Mouse (Mus musculus): ENCODE measurements around the gene Stag1. TPM values are rescaled to one million over a fixed set of nuclear protein-coding genes. Genes with fewer than 3 reads are reported as not detected.
A peak's percentile ranks its signal among the peaks of the same experiment; 100 is the strongest.
"Not testable (repeated sequence)": the region's sequence is repeated elsewhere in the genome, so short reads cannot be mapped to it uniquely, and the experiment has no call there.

The Stag1 gene
- total RNA-seq, 2 experiments from 2014 or later, result 56.8 to 67.8 TPM

DNA sequence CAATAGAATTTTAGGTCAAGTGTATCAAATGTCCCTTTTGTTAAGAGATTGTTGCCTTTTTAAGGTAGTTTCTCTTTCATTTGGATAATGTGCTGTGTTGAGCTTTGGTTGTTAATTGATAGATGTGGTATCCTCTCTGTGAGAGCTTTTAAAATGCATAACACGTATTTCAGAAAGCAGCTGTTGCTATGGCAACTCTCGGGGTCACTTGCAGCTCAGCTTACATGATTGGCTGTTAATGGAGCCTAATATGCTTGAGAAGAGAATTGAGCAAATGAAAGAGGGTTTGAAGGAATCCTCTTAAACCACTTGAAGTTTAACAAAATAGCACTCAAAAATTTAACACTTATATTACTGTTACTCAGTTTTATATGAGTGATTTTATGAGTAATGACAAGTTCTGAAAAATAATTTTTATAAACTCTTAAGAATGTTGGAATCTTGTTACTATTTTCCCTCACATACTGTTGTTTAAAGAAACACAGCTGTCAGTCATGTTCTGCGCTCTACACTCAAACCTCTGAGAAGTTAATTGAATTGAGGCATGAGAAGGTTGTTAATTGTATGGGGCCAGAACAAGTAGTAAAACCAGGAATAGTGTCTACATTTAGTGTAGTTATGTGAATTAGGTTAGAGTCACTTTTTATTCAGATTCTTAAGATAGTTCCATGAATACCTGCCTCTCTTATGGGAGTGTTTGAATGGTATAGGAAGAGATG, 88.3 kb downstream of the Stag1 start:
- peak in 1 of 2 experiments; percentile 24 for DNase-seq

DNA sequence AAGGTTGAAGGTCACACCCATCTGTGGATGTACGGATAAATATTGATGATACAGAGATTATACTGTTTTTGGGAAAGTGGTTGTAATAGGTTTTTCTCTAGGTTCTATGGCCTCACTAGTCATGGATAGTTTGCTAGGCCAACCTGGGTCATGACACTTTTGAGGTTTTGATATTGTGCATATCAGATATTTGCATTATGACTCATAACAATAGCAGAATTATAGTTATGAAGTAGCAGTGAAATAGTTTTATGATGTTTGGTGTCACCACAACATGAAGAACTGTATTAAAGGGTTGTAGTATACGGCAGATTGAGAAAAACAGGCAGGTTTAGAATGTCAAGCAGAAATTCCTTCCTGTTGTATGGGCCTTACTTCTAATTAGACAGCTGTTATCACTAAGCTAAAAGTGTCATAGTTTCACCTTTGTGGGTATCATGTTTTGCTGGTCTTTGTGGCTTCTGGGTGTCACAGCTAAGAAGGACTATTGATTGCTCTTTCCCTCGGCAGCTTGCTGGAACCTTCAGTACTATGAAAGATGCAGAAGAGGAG, 92.2 kb downstream of the Stag1 start:
- DNase-seq, result no peak

DNA sequence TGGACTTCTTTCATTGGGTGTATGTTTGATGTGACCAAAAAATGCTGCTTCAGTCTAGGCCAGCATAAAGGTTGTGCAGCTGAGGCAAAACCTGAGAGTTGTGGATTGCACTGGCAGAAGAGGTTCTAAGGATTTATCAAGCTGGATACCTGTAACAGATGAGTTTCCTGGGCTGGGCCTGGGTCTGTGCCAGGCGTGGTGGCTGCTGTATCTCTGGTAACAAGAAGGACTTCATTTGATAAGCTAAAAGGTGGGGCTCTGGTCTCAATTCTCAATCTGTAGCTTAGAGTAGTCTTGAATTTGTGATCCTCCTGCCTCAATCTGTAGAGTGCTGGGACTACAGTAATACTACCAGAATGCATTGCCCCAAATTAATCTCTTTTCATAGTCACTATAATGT, 94.6 kb downstream of the Stag1 start:
- DNase-seq, result no peak

DNA sequence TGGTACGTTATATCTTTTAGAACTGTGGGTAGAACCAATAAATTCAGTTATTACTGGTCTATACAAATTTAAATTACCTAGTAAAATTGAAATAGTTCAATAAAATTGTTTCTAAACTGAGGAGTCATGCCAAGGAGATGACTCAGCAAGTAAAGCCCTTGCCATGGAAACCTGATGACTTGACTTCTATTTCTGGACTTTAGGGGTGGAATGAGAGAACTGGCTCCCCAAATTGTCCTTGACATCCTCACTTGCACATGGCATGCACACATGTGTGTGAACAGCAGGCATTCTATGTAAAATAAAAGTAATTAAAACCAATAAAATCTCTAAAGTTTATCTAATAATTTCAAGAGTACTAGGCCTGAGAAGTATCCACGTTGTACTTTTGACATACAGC, 98.9 kb downstream of the Stag1 start:
- no peak for DNase-seq

DNA sequence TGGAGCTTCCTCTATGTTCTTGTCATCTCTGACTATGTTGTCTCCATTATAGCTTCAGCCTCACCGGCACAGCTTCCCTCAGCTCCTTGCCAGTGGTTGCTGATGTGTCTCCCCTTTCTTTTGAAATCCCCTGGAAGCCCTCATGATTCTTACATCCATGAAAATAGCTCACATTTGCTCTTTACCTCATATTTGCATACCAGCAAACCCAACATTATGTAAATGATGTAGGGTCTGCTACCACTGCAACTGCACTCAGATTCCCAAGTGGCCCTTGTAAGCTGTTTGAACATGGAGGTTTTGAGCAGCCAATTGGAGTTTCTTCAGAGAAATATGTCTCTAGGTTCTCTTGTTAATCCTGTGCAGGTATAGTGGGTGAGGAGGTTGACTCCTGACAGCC, 110.0 kb downstream of the Stag1 start:
- DNase-seq, result no peak

DNA sequence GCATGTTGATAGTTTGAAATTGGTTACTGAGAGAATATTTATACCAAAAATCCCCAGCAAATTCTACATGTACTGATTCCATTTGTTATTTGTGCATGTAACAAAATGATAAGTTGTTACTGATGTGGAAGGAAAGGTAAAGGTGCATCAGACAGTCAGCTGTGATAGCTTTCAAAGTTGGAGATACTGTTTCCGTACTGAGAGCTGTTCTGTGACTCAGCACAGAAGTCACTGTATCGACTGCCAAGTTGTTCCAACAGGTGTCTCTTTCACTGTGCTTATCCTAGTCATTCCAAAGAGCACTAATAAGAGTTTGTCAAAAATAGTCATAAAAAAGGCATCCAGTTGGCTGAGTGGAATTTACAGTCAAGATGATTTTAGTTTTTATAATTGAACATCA, 114.1 kb downstream of the Stag1 start:
- DNase-seq, result no peak

DNA sequence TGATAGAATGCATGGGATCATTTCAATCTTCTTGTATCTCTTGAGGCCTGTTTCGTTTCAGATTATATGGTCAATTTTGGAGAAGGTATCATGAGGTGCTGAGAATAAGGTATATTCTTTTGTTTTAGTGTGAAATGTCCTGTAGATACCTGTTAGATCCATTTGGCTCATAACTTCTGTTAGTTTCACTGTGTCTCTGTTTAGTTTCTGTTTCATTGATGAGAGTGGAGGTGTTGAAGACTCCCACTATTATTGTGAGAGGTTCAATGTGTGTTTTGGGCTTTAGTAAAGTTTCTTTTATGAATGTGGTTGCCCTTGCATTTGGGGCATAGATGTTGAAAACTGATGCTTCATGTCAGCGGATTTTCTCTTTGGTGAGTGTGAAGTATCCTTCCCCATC, 127.2 kb downstream of the Stag1 start:
- not testable (repeated sequence) for DNase-seq

DNA sequence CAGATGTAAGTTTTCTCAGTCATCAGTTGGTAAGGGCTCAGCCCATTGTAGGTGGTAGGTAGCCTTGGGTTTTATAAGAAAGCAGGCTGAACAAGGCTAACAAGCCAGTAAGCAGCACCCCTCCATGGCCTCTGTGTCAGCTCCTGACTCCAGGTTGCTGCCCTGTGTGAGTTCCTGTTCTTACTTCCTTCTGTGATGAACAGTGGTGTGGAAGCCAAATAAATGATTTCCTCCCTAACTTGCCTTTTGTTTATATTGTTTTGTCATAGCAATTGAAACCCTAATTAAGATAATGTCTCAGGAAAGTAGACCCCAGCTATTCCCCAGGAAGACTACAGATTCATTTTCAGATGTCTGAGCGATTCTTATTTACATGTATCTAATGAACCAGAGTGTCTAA, 134.2 kb downstream of the Stag1 start:
- no peak for DNase-seq

DNA sequence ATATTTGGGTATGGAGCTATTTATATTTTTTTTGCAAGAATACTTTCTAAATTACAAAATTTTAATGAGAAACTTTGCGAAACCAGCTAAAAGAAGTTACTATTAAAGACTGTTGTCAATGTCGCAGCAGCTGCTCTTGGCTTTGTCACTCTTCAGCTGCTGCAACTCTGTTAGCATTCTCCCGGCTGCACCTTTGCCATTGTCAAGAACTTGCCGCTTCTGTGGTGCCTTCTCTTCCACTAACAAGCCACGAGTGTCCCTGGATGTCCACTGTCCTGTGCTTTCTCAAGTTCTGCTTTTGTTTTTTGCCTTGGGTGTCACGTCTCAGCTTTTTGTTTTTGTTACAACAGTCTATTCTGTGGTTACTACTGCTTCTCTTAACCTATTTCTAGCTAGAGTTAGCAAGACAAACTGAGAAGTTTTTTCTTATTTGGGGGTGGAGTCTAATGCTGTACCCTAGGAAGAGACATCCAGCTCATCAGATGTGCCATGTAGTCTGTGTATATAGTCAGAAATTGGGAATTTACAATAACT, 136.4 kb downstream of the Stag1 start:
- DNase-seq, result no peak

DNA sequence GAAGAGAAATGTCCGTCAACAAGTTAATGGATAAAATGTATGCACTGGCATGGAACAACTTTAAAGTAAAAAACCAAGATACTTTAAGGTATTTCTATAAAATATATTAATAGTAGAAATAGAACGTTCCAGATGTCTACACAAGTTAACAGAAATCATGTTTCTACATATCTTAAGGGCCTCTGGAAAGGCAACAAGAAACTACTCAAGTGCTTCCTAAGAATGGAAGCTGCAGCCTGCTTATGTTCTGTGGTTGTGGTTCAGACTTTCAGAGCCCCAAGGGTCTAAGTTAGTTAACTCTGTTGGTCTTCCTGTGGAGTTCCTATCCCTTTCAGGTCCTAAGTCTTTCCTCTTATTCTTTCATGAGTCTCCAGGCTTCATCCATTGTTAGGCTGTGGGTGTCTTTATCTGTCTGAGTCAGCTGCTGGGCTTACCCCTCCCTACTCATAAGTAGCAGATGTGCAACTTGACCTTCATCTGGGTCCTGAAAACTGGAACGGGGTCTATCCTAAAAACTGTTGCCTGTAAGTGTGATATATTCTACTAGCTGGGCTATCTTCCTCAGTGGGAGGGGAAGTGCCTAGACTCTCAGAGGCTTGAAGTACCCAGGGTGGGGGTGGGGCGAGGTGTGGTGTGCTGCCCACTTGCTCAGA, 138.5 kb downstream of the Stag1 start:
- DNase-seq, result no peak

DNA sequence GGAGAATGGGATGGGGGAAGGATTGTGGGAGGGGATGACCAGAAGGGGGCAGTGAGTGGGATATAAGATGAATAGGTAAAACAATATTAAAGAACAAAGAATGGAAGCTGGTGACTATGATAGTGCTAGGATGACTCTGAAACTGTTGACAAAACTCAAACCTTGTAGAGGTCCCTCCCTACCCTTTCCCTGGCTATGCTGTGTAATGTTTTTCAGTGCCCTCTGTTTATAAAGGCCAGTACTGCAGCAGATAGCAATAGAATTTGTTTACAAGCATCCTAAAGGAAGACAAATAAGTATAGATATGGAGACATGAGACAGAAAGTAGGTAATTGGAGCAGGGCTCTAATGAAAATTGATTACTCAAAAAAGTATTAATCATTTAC, 139.0 kb downstream of the Stag1 start:
- DNase-seq, result no peak

DNA sequence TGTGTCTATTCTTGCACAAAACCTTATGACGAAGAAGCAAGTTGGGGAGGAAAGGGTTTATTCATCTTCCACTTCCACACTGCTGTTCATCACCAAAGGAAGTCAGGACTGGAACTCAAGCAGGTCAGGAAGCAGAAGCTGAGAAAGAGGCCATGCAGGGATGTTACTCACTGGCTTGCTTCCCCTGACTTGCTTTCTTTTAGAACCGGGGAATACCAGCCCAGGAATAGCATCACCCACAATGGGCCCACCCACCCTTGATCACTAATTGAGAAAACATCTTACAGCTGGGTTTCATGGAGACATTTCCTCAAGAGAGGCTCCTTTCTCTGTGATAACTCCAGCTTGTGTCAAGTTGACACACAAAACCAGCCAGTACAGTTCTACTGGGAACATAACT, 179.6 kb downstream of the Stag1 start:
- not testable (repeated sequence) for DNase-seq

DNA sequence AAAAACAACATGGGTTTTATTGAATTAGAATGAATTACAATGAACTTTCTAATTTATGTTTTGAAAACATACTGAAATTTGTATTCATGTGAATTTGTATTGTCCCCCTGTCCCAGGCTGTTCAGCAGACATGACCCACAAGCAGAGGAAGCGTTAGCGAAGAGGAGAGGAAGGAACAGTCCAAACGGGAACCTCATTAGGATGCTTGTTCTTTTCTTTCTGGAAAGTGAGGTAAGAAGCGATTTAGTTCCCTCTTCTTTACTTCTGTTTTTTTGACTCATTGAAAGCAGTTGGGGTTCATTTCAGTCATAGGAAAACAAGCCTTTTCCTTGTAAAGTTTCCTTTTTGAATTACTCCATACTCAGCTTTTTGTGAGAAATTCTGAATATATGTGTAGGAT, 268.4 kb downstream of the Stag1 start:
- no peak for DNase-seq

DNA sequence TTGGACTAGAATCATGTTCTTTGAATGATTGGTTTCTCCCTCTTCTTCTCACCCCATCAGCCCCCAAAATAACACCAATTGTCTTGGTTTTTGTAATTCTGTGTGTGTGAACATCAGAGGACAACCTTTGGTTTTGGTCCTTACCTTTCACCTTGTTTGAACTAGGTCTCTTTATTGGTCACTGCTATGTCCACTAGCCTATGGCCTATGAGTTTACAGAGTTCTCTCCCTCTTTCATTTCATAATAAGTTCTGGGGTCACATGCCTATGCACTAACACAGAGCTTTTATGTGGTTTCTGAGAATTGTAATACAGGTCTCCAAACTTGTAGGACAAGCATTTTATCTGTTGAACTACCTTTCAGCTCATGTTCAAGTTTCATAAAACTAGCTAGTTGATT, 272.0 kb downstream of the Stag1 start:
- no peak for DNase-seq

DNA sequence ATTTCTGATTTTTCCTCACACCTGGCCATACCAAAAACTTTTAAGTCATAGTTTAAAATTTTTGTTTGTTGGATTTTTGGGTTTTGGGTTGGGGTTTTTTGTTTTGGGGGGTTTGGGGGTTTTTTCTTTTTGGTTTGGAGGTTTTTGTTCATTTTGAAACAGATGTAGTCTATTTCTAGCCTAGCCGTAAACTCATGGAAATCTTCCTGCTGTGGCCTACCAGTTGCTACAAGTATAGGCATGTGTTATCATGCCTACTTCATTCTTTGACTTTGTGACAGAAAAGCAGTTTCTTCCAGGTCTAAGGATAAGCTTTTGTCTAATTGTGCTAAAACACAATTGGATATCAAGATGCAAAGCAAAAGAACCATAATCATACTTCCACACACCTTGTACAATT, 298.5 kb downstream of the Stag1 start:
- no peak for DNase-seq

DNA sequence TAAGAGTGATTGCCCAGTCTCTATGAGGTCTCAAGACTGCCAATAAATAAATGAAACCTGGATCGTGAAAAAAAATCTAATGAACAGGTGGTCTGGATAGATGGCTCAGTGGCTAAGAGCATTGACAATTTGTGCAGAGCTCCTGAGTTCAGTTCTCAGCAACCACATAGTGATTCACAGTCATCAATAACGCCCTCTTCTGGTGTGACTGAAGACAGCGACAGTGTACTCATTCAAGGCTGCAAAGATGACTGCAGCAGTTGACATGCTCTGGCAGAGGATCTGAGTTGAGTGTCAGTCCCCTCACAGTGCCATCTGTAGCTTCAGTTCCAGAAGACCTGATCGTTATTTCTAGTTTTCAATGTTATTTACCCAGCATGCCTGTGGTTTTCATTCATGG, 300.4 kb downstream of the Stag1 start:
- DNase-seq, result no peak

DNA sequence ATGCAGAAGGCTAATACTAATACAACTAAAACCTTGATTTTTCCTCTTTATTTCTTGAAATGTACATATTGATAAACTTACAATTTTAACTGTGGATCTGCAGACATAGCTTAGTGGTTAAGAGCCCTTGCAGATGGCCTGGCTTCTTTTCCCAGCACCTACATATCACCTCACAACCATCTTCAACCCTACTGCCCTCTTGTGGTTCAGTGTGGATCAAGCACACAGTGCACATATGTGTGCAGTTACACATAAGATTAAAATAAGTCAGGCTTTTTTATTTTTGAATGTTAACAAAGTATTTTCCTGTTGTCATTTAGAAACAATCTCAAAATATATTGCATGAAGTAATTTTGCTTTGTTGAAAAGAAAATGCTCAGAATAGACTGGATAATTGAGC, 312.8 kb downstream of the Stag1 start:
- DNase-seq, result no peak

DNA sequence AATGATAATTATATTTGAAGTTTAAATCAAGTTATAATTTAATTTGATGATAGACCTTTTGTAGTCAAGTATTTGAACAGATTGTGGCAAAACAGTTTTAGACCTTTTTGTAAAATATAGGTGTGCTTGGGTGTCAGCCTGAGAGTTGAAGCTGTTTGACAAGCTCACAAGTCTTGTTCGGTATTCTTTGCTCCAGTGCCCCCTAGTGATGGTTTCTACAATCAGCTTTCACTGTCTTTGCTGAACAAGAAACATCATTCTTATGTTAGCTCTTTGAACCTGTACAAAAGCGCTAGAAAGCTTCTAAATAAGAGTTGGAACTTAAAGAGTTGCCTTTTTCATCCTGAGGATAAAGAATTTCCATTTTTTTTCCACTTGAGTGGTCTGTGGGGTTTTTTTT, 319.5 kb downstream of the Stag1 start:
- peak; percentile 4 to 41 for DNase-seq

DNA sequence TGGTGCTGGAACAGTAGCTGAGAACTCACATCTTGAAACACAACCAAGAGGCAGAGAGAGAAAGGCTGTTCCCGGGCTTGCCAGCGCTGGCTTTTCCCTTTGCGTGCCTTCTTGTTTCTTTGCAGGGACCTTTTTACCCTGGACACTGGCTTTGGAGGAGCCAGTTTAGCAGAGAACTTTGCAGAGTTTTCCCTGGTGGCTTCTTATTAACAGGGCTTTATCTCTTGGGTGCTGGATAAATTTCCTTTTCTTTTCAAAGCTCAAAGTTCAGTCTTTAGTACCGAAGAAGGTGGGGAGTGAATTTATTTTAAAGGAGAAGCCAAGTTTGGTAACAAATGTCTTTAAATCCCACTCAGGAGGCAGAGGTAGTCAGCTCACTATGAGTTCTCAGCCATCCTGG, 329.0 kb downstream of the Stag1 start:
- DNase-seq, result no peak

DNA sequence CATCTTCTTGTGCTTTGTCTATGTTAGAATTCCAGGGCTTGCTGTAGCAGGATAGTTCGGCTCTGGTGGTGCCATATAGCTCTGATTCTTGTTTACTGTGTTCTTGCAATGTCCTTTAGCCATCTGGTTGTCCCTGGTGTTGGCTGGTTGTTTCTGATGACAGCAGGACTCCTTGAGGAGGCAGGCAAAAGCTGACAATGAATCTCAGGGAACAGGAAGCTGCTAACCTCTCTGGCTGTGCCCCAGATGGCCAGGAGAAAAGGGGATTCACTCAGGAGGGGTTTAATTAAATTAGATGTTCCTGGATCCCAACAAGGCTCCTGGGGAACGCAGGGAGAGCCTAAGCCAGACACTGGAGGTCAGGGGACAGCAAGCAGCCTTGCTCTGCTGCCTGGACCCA, 344.4 kb downstream of the Stag1 start:
- peak in 1 of 2 experiments; percentile 9 for DNase-seq

DNA sequence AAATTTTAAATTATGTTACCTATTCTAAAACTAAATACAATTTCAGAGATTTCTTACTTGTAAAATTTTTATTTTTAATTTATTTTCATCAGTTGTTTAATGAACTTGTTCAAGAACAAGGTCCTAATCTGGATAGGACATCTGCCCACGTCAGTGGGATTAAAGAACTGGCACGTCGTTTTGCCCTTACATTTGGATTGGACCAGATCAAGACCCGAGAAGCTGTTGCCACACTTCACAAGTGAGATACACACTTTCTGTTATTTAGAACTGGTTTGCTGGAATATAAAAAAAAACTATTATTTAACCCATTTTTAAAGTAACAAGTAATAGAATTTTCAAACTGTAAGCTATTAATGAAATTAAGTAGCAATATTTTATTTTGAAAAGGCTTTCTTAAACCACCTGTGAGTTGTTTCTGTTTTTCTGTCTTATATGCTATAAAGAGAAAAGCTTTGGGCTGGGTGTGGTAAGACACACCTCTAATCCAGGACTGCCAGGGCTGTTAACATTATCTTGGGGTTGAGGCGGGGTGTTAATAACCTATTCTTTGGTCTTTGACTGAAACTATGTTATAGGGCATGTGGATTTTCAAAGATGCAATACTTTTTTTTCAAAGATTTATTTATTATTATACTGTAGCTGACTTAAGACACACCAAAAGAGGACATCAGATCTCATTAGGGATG, 347.2 kb downstream of the Stag1 start:
- no peak for DNase-seq

DNA sequence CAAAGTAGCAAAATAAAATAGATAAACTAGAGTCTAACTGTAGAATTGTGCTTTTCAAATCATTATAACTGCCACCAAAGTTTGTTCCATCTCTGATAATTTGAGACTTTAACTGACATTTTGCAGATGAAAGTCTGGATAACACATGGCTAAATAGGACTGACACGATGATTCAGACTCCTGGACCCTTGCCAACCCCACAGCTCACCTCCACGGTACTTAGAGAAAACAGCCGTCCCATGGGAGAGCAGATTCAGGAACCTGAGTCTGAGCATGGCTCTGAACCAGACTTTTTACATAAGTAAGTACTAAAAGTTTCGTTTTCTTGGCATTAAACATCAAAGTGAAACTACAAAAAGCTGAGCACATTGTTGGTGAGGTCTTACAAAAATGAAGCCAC, 353.9 kb downstream of the Stag1 start:
- no peak for DNase-seq

DNA sequence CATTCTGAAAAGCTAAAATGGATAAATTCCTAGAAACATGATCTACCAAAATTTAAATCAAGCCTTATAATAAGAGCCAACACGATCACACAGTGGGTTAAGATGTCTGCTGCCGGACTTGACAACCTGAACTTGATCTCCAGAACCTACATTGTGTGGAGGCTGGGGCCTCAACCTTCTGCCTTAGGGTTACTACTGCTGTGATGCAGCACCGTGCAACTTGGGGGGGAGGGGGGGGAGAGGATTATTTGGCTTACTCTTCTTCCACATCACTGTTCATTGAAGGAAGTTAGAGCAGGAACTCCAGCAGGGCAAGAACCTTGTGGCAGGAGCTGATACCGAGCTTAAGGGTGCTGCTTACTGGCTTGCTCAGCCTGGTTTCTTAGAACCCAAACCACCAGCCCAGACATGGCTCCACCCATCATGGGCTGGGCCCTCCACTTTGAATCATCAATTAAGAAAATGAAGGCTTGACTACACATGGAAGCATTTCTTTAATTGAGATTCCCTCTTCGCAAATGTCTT, 365.4 kb downstream of the Stag1 start:
- no peak for DNase-seq
